Mouse (Mus musculus) hindbrain, embryonic 13.5 days (tissue): ENCODE data around the gene Sec24d. TPM values are rescaled to one million over a fixed set of nuclear protein-coding genes. Genes with fewer than 3 reads are reported as not detected.

ENCODE experiments used
- ATAC-seq: fragments of 200-750 bp; cut with Nextera tagmentation; 2 replicates; pipeline ENCODE4 v1.8.0; 2017; ENCODE audit warnings: moderate TSS enrichment; ENCODE audit not compliant: low FRiP score
- H3K27ac ChIP-seq: fragments of 300-500 bp; sonication (generic); 2 replicates; pipeline ENCODE4 v1.5.1; 2015; ENCODE audit warnings: inconsistent platforms, mild to moderate bottlenecking, moderate library complexity
- H3K27me3 ChIP-seq: fragments of 300-500 bp; sonication (generic); 2 replicates; pipeline ENCODE4 v1.6.1; 2015; ENCODE audit warnings: mild to moderate bottlenecking, inconsistent platforms
- H3K36me3 ChIP-seq: fragments of 300-500 bp; sonication (generic); 2 replicates; pipeline ENCODE4 v1.6.1; 2015; ENCODE audit warnings: mild to moderate bottlenecking, inconsistent platforms
- H3K4me1 ChIP-seq: fragments of 300-500 bp; sonication (generic); replicated peaks from 2 replicates; pipeline ENCODE4 v1.6.1; 2015; ENCODE audit warnings: inconsistent platforms
- H3K4me2 ChIP-seq: fragments of 300-500 bp; sonication (generic); 2 replicates; pipeline ENCODE4 v1.6.1; 2015; ENCODE audit warnings: inconsistent platforms, mild to moderate bottlenecking, moderate library complexity
- H3K4me3 ChIP-seq: fragments of 300-500 bp; sonication (generic); 2 replicates; pipeline ENCODE4 v1.5.1; 2015; ENCODE audit warnings: mild to moderate bottlenecking, inconsistent platforms
- H3K9ac ChIP-seq: fragments of 300-500 bp; sonication (generic); 2 replicates; pipeline ENCODE4 v1.6.1; 2015; ENCODE audit warnings: mild to moderate bottlenecking, inconsistent platforms
- H3K9me3 ChIP-seq: fragments of 300-500 bp; sonication (generic); 2 replicates; pipeline ENCODE4 v1.6.1; 2016; ENCODE audit warnings: inconsistent platforms
- WGBS: fragments of 180-500 bp; shearing (Covaris S2); methylation state at CpG from one replicate; pipeline ENCODE4 v1.1.7; 2015; 5-methylcytosine and 5-hydroxymethylcytosine counted together
- polyA plus RNA-seq: library from polyadenylated mRNA; unstranded; fragments of >200 nt; fragmentation: Nextera tagmentation; extraction: Ambion mirVana; gene quantifications from 2 replicates; pipeline ENCODE4 v1.2.1, GENCODE M21; 2015

Gene Sec24d
- polyA plus RNA-seq, 1 experiment from 2014 or later: 14.5 TPM

GRCm38 (mm10) chr3:123329251-123329650 lies 62.0 kb downstream of the Sec24d start:
- H3K27ac ChIP-seq: no peak overlapping the region
- no peaks in the 10 kb centered on the region for H3K9me3 ChIP-seq
- H3K36me3 ChIP-seq: no peaks in the 10 kb centered on the region
- no peak overlapping the region for H3K4me2 ChIP-seq
- H3K9ac ChIP-seq: no peak overlapping the region
- no peaks in the 10 kb centered on the region for H3K27me3 ChIP-seq
- no peak overlapping the region for H3K4me3 ChIP-seq
- no peak for ATAC-seq
- H3K4me1 ChIP-seq: no peaks in the 10 kb centered on the region
- 60% methylated on average over 6 of the region's 6 CpGs for WGBS

GRCm38 (mm10) chr3:123330221-123330620 lies 63.0 kb downstream of the Sec24d start:
- Histone ChIP-seq H3K4me1 (no peaks in the 10 kb centered on the region), H3K27me3 (no peaks in the 10 kb centered on the region), H3K9me3 (no peaks in the 10 kb centered on the region), H3K27ac (no peak overlapping the region), H3K9ac (no peak overlapping the region), H3K4me3 (no peak overlapping the region), H3K36me3 (no peaks in the 10 kb centered on the region), H3K4me2 (no peak overlapping the region)
- WGBS: 84% methylated on average over 4 of the region's 4 CpGs
- no peak for ATAC-seq

- no peak overlapping the region for H3K4me2 ChIP-seq
- 92% methylated on average over 2 of the region's 2 CpGs for WGBS
Measured at GRCm38 (mm10) chr3:123332330-123333054, 65.2 kb downstream of the Sec24d start.

GRCm38 (mm10) chr3:123333055-123333424 lies 65.8 kb downstream of the Sec24d start:
- H3K36me3 ChIP-seq: no peaks in the 10 kb centered on the region
- peaks cover 11% of the 10 kb centered on the region; the same call in 1 of the 2 replicates for H3K4me1 ChIP-seq
- H3K27me3 ChIP-seq: no peaks in the 10 kb centered on the region
- no peak for ATAC-seq
- H3K4me3 ChIP-seq: no peak overlapping the region
- H3K4me2 ChIP-seq: no peak overlapping the region
- H3K9ac ChIP-seq: no peak overlapping the region
- WGBS: 57% methylated on average over 4 of the region's 4 CpGs
- H3K27ac ChIP-seq: no peak overlapping the region
- no peaks in the 10 kb centered on the region for H3K9me3 ChIP-seq

More at GRCm38 (mm10) chr3:123332330-123333054, 65.2 kb downstream of the Sec24d start:
- ATAC-seq: no peak
- H3K9me3 ChIP-seq: no peaks in the 10 kb centered on the region
- H3K36me3 ChIP-seq: no peaks in the 10 kb centered on the region
- H3K4me1 ChIP-seq: peaks cover 11% of the 10 kb centered on the region; the same call in 1 of the 2 replicates
- H3K27me3 ChIP-seq: no peaks in the 10 kb centered on the region
- no peak overlapping the region for H3K27ac ChIP-seq
- H3K4me3 ChIP-seq: no peak overlapping the region
- no peak overlapping the region for H3K9ac ChIP-seq

GRCm38 (mm10) chr3:123334947-123335346 lies 67.7 kb downstream of the Sec24d start:
- no peaks in the 10 kb centered on the region for H3K36me3 ChIP-seq
- H3K9ac ChIP-seq: no peak overlapping the region
- no peak overlapping the region for H3K4me2 ChIP-seq
- no peak overlapping the region for H3K27ac ChIP-seq
- no peak for ATAC-seq
- H3K9me3 ChIP-seq: no peaks in the 10 kb centered on the region
- no peak overlapping the region for H3K4me3 ChIP-seq
- 77% methylated on average over 7 of the region's 7 CpGs for WGBS
- H3K27me3 ChIP-seq: no peaks in the 10 kb centered on the region
- peaks cover 11% of the 10 kb centered on the region; the same call in 1 of the 2 replicates for H3K4me1 ChIP-seq

- Histone ChIP-seq H3K4me2 (no peak overlapping the region), H3K9ac (no peak overlapping the region), H3K27ac (no peak overlapping the region), H3K4me1 (peaks cover 11% of the 10 kb centered on the region; the same call in 1 of the 2 replicates), H3K9me3 (no peaks in the 10 kb centered on the region), H3K4me3 (no peak overlapping the region), H3K27me3 (no peaks in the 10 kb centered on the region), H3K36me3 (no peaks in the 10 kb centered on the region)
- ATAC-seq: no peak
- 73% methylated on average over 3 of the region's 3 CpGs for WGBS
Measured at GRCm38 (mm10) chr3:123335480-123335879, 68.2 kb downstream of the Sec24d start.

GRCm38 (mm10) chr3:123336455-123336854 lies 69.2 kb downstream of the Sec24d start:
- H3K4me2 ChIP-seq: no peak overlapping the region

GRCm38 (mm10) chr3:123336951-123337350 lies 69.7 kb downstream of the Sec24d start:
- H3K9ac ChIP-seq: no peak overlapping the region
- H3K4me1 ChIP-seq: peaks cover 11% of the 10 kb centered on the region; the same call in 1 of the 2 replicates
- 76% methylated on average over 5 of the region's 5 CpGs for WGBS
- no peak for ATAC-seq
- H3K4me3 ChIP-seq: no peak overlapping the region
- no peaks in the 10 kb centered on the region for H3K36me3 ChIP-seq
- no peak overlapping the region for H3K4me2 ChIP-seq
- no peaks in the 10 kb centered on the region for H3K9me3 ChIP-seq
- H3K27me3 ChIP-seq: no peaks in the 10 kb centered on the region
- H3K27ac ChIP-seq: no peak overlapping the region

More at GRCm38 (mm10) chr3:123336455-123336854, 69.2 kb downstream of the Sec24d start:
- Histone ChIP-seq H3K9ac (no peak overlapping the region), H3K4me3 (no peak overlapping the region), H3K27ac (no peak overlapping the region), H3K27me3 (no peaks in the 10 kb centered on the region), H3K4me1 (peaks cover 11% of the 10 kb centered on the region; the same call in 1 of the 2 replicates), H3K9me3 (no peaks in the 10 kb centered on the region), H3K36me3 (no peaks in the 10 kb centered on the region)
- 50% methylated on average over 7 of the region's 7 CpGs for WGBS
- ATAC-seq: no peak

GRCm38 (mm10) chr3:123337853-123338252 lies 70.6 kb downstream of the Sec24d start:
- no peak overlapping the region for H3K27ac ChIP-seq
- WGBS: 77% methylated on average over 6 of the region's 6 CpGs
- no peaks in the 10 kb centered on the region for H3K36me3 ChIP-seq
- no peaks in the 10 kb centered on the region for H3K9me3 ChIP-seq
- H3K4me1 ChIP-seq: peaks cover 11% of the 10 kb centered on the region; the same call in 1 of the 2 replicates
- ATAC-seq: no peak
- H3K4me3 ChIP-seq: no peak overlapping the region
- H3K4me2 ChIP-seq: no peak overlapping the region
- H3K27me3 ChIP-seq: no peaks in the 10 kb centered on the region
- no peak overlapping the region for H3K9ac ChIP-seq

- no peak overlapping the region for H3K4me3 ChIP-seq
- no peaks in the 10 kb centered on the region for H3K36me3 ChIP-seq
- WGBS: 81% methylated on average over 12 of the region's 12 CpGs
- H3K9me3 ChIP-seq: no peaks in the 10 kb centered on the region
- H3K27ac ChIP-seq: no peak overlapping the region
- peaks cover 11% of the 10 kb centered on the region; the same call in 1 of the 2 replicates for H3K4me1 ChIP-seq
- no peak for ATAC-seq
- H3K4me2 ChIP-seq: no peak overlapping the region
- H3K9ac ChIP-seq: no peak overlapping the region
- H3K27me3 ChIP-seq: no peaks in the 10 kb centered on the region
Measured at GRCm38 (mm10) chr3:123338666-123339195, 71.5 kb downstream of the Sec24d start.

- Histone ChIP-seq H3K9ac (no peak overlapping the region), H3K4me2 (no peak overlapping the region), H3K4me1 (peaks cover 7% of the 10 kb centered on the region; the same call in 1 of the 2 replicates), H3K9me3 (no peaks in the 10 kb centered on the region), H3K4me3 (no peak overlapping the region), H3K36me3 (no peaks in the 10 kb centered on the region), H3K27me3 (no peaks in the 10 kb centered on the region), H3K27ac (no peak overlapping the region)
- 80% methylated on average over 2 of the region's 2 CpGs for WGBS
- ATAC-seq: no peak; the same call in 1 of the 2 replicates
Measured at GRCm38 (mm10) chr3:123341049-123341448, 73.8 kb downstream of the Sec24d start.

- Histone ChIP-seq H3K9me3 (no peaks in the 10 kb centered on the region), H3K4me2 (no peak overlapping the region), H3K4me1 (no peaks in the 10 kb centered on the region), H3K4me3 (no peak overlapping the region), H3K9ac (no peak overlapping the region), H3K27me3 (no peaks in the 10 kb centered on the region), H3K27ac (no peak overlapping the region), H3K36me3 (no peaks in the 10 kb centered on the region)
- 78% methylated on average over 6 of the region's 6 CpGs for WGBS
- ATAC-seq: no peak
Measured at GRCm38 (mm10) chr3:123343690-123344089, 76.4 kb downstream of the Sec24d start.
